In genomic region chr13:96943571-96943970, GRCm38 (mm10) we compare ENCODE assay signal across 9 mouse cellular contexts. TPM values are rescaled to one million over a fixed set of nuclear protein-coding genes. Genes with fewer than 3 reads are reported as not detected.
A peak's percentile ranks its signal among the peaks of the same experiment; 100 is the strongest.
DNase-seq lines count a peak whose midpoint lies in the region; ATAC-seq lines count a peak whose summit lies in the region.
"Had no signal": no experiment of that assay in that cellular context is flagged by ENCODE, and none has a peak within 500 bp of the region (broad histone marks: within the 10 kb centered on the region; RNA-seq: fewer than 3 reads in every experiment).

No protein-coding gene starts in this region.

- no peak overlapping the region for H3K9ac ChIP-seq in hindbrain, embryonic 16.5 days (ENCODE audit: low read depth, low read length)
- no peak overlapping the region for H3K9ac ChIP-seq in kidney, embryonic 15.5 days

- H3K4me1 ChIP-seq in hindbrain, embryonic 16.5 days (ENCODE audit: control insufficient read depth, insufficient read depth, low read depth, low read length), result no peaks in the 10 kb centered on the region; the same call in 1 of the 2 replicates
- H3K4me1 ChIP-seq in hindbrain, embryonic 10.5 days (replicated peaks), result no peaks in the 10 kb centered on the region
- H3K4me1 ChIP-seq in kidney, embryonic 15.5 days, result peaks cover 4% of the 10 kb centered on the region; the same call in 1 of the 2 replicates
- H3K4me1 ChIP-seq: heart, embryonic 10.5 days had no signal

- H3K36me3 ChIP-seq in hindbrain, embryonic 16.5 days (ENCODE audit: control insufficient read depth, insufficient read depth, low read length), result no peaks in the 10 kb centered on the region
- no peaks in the 10 kb centered on the region for H3K36me3 ChIP-seq in hindbrain, embryonic 10.5 days
- no peaks in the 10 kb centered on the region for H3K36me3 ChIP-seq in kidney, embryonic 15.5 days
- H3K36me3 ChIP-seq: heart, embryonic 10.5 days had no signal

- H3K4me3 ChIP-seq in hindbrain, embryonic 16.5 days (ENCODE audit: low read length), result no peak overlapping the region
- H3K4me3 ChIP-seq in hindbrain, embryonic 10.5 days, result no peak overlapping the region
- H3K4me3 ChIP-seq in kidney, embryonic 15.5 days (replicated peaks), result no peak overlapping the region
- H3K4me3 ChIP-seq: heart, embryonic 10.5 days had no signal

- DNase-seq in hindbrain, embryonic 10.5 days (ENCODE audit: low spot score), result no peak
- peak; percentile 32 for DNase-seq in urinary bladder, postnatal 14 days (ENCODE audit: low spot score)
- no peak for DNase-seq in urinary bladder, postnatal 10 days (ENCODE audit: low spot score)
- DNase-seq in spleen, postnatal 14 days (ENCODE audit: low spot score in 2 of 2), result no peak
- DNase-seq in urinary bladder, postnatal 25 days (ENCODE audit: low spot score), result no peak
- DNase-seq: embryo, embryonic 11 days had no signal

- H3K27me3 ChIP-seq in hindbrain, embryonic 16.5 days (replicated peaks; ENCODE audit: control insufficient read depth, insufficient read depth, low read length), result no peaks in the 10 kb centered on the region
- no peaks in the 10 kb centered on the region for H3K27me3 ChIP-seq in hindbrain, embryonic 10.5 days (ENCODE audit: insufficient read depth, poor library complexity, severe bottlenecking)
- H3K27me3 ChIP-seq in kidney, embryonic 15.5 days, result no peaks in the 10 kb centered on the region

- no peaks in the 10 kb centered on the region for H3K9me3 ChIP-seq in hindbrain, embryonic 16.5 days (ENCODE audit: control insufficient read depth, low read length)
- no peaks in the 10 kb centered on the region for H3K9me3 ChIP-seq in hindbrain, embryonic 10.5 days
- no peaks in the 10 kb centered on the region for H3K9me3 ChIP-seq in kidney, embryonic 15.5 days (replicated peaks)
- H3K9me3 ChIP-seq: heart, embryonic 10.5 days had no signal

- WGBS in hindbrain, embryonic 16.5 days, result 42% methylated on average over 3 of the region's 3 CpGs
- 66% methylated on average over 3 of the region's 3 CpGs for WGBS in hindbrain, embryonic 10.5 days
- WGBS in kidney, embryonic 15.5 days, result 39% methylated on average over 3 of the region's 3 CpGs

- ATAC-seq in hindbrain, embryonic 16.5 days, result peak; percentile 52; the same call in 1 of the 2 replicates
- 0 out of 2 replicates have a peak, but pooled peaks have one; percentile 25 for ATAC-seq in kidney, embryonic 15.5 days (replicated peaks; ENCODE audit: low FRiP score)

- H3K27ac ChIP-seq in hindbrain, embryonic 16.5 days (ENCODE audit: low read depth, low read length), result 0 out of 2 replicates have a peak overlapping the region, but pooled peaks have one; percentile 12
- H3K27ac ChIP-seq in hindbrain, embryonic 10.5 days, result no peak overlapping the region
- H3K27ac ChIP-seq in kidney, embryonic 15.5 days, result no peak overlapping the region
- H3K27ac ChIP-seq: heart, embryonic 10.5 days had no signal

- no peak overlapping the region for H3K4me2 ChIP-seq in hindbrain, embryonic 16.5 days (ENCODE audit: low read length)
- no peak overlapping the region for H3K4me2 ChIP-seq in kidney, embryonic 15.5 days

RNA-seq across cellular contexts. Expression of gene Gcnt4, which starts 19.1 kb away (rescaled TPM):
- 0.14 and 0.22 TPM in 2 replicates for polyA plus RNA-seq in hindbrain, embryonic 16.5 days (2015; fragmentation: Nextera tagmentation; extraction: Ambion mirVana)
- polyA plus RNA-seq in hindbrain, embryonic 10.5 days (2016; fragmentation: Nextera tagmentation; extraction: Ambion mirVana), result 0.29 and 0.93 TPM in 2 replicates
- polyA plus RNA-seq in kidney, embryonic 15.5 days (2015; fragmentation: Nextera tagmentation; extraction: Ambion mirVana), result 1.5 and 1.6 TPM in 2 replicates
